Mouse (Mus musculus): ENCODE data around the gene Ccdc88a.

GRCm38 (mm10) chr11:29496962-29497361 is 123.5 kb downstream of the Ccdc88a start:
- TF ChIP-seq GATA1 (IDR thresholded peaks at IDR 0.05; ENCODE audit: low read depth, low read length) (no peak), MAFK (IDR thresholded peaks at IDR 0.05; ENCODE audit: borderline replicate concordance, low read depth, low read length) (no peak), SIN3A (IDR thresholded peaks at IDR 0.05; ENCODE audit: low read length) (no peak), POLR2A (IDR thresholded peaks at IDR 0.05; ENCODE audit: control insufficient read depth in 1 of 2, insufficient read depth in 1 of 2, low read depth in 1 of 2, low read length in 2 of 2, poor library complexity in 1 of 2) (no peak), ZKSCAN1 (IDR thresholded peaks at IDR 0.05; ENCODE audit: low read depth, low read length) (no peak), CTCF (IDR thresholded peaks at IDR 0.05 in 2 of 3, conservative IDR thresholded peaks at IDR 0.05 in 1 of 3; ENCODE audit: control insufficient read depth in 1 of 3, insufficient read depth in 1 of 3, low read depth in 2 of 3, low read length in 3 of 3, poor library complexity in 1 of 3, severe bottlenecking in 1 of 3) (no peak), CHD1 (IDR thresholded peaks at IDR 0.05; ENCODE audit: low read depth, low read length) (no peak), GABPA (IDR thresholded peaks at IDR 0.05; ENCODE audit: low read depth, low read length) (no peak), TBP (IDR thresholded peaks at IDR 0.05; ENCODE audit: low read depth, low read length) (no peak), NRF1 (IDR thresholded peaks at IDR 0.05; ENCODE audit: insufficient read depth, low read depth, low read length, poor library complexity, severe bottlenecking) (no peak), POLR2AphosphoS5 (IDR thresholded peaks at IDR 0.05; ENCODE audit: borderline replicate concordance, low read depth, low read length) (no peak)

Measured in MEL (cell line).